Mouse (Mus musculus) lung, embryonic 15.5 days (tissue): ENCODE results near the gene Fam241a. TPM values are rescaled to one million over a fixed set of nuclear protein-coding genes. Genes with fewer than 3 reads are reported as not detected.

Experiments used
- ATAC-seq: fragments of 200-750 bp; cut with Nextera tagmentation; 2 replicates; pipeline ENCODE4 v1.8.0; 2017; ENCODE audit warnings: moderate number of reproducible peaks, borderline replicate concordance; ENCODE audit not compliant: low FRiP score, low TSS enrichment; ENCODE audit errors: extremely low read depth
- H3K27ac ChIP-seq: fragments of 300-500 bp; sonication (generic); 2 replicates; pipeline ENCODE4 v1.5.1; 2015; ENCODE audit warnings: moderate library complexity, mild to moderate bottlenecking, inconsistent platforms
- H3K27me3 ChIP-seq: fragments of 300-500 bp; sonication (generic); 2 replicates; pipeline ENCODE4 v1.6.1; 2015; ENCODE audit warnings: inconsistent platforms
- H3K36me3 ChIP-seq: fragments of 300-500 bp; sonication (generic); 2 replicates; pipeline ENCODE4 v1.6.1; 2015; ENCODE audit warnings: inconsistent platforms
- H3K4me1 ChIP-seq: fragments of 300-500 bp; sonication (generic); 2 replicates; pipeline ENCODE4 v1.6.1; 2015; ENCODE audit warnings: inconsistent platforms
- H3K4me2 ChIP-seq: fragments of 300-500 bp; sonication (generic); 2 replicates; pipeline ENCODE4 v1.6.1; 2015; ENCODE audit warnings: inconsistent platforms, mild to moderate bottlenecking, moderate library complexity
- H3K4me3 ChIP-seq: fragments of 300-500 bp; sonication (generic); 2 replicates; pipeline ENCODE4 v1.5.1; 2015; ENCODE audit warnings: mild to moderate bottlenecking, inconsistent platforms
- H3K9ac ChIP-seq: fragments of 300-500 bp; sonication (generic); 2 replicates; pipeline ENCODE4 v1.6.1; 2015; ENCODE audit warnings: inconsistent platforms
- H3K9me3 ChIP-seq: fragments of 300-500 bp; sonication (generic); 2 replicates; pipeline ENCODE4 v1.6.1; 2016; ENCODE audit warnings: inconsistent platforms
- WGBS: fragments of 180-500 bp; shearing (Covaris S2); methylation state at CpG from one replicate; pipeline ENCODE4 v1.1.7; 2015; 5-methylcytosine and 5-hydroxymethylcytosine counted together
- polyA plus RNA-seq: library from polyadenylated mRNA; unstranded; fragments of >200 nt; fragmentation: Nextera tagmentation; extraction: Ambion mirVana; gene quantifications from 2 replicates; pipeline ENCODE4 v1.2.1, GENCODE M21; 2015

Fam241a gene
- polyA plus RNA-seq, 1 experiment from 2014 or later: 10.4 TPM

- no peak overlapping the region for H3K27ac ChIP-seq
- no peaks in the 10 kb centered on the region for H3K9me3 ChIP-seq
- 91% methylated on average over 10 of the region's 10 CpGs for WGBS
- no peaks in the 10 kb centered on the region; the same call in 1 of the 2 replicates for H3K36me3 ChIP-seq
- no peak for ATAC-seq
- no peaks in the 10 kb centered on the region for H3K27me3 ChIP-seq
- no peak overlapping the region for H3K4me2 ChIP-seq
- no peak overlapping the region for H3K9ac ChIP-seq
- peaks cover 18% of the 10 kb centered on the region for H3K4me1 ChIP-seq
- no peak overlapping the region for H3K4me3 ChIP-seq
Measured at GRCm38 (mm10) chr3:127830183-127830582, 65.9 kb downstream of the Fam241a start.

- no peaks in the 10 kb centered on the region for H3K27me3 ChIP-seq
- 0 out of 2 replicates have a peak overlapping the region, but pooled peaks have one; percentile 3 for H3K4me2 ChIP-seq
- peaks cover 3% of the 10 kb centered on the region; the same call in 1 of the 2 replicates for H3K36me3 ChIP-seq
- no peak overlapping the region for H3K9ac ChIP-seq
- WGBS: 26% methylated on average over 7 of the region's 7 CpGs
- peaks cover 17% of the 10 kb centered on the region for H3K4me1 ChIP-seq
- no peaks in the 10 kb centered on the region for H3K9me3 ChIP-seq
- H3K4me3 ChIP-seq: no peak overlapping the region
- peak overlapping the region; percentile 57 for H3K27ac ChIP-seq
- peak; percentile 87; the same call in 1 of the 2 replicates for ATAC-seq
Measured at GRCm38 (mm10) chr3:127827123-127827522, 69.0 kb downstream of the Fam241a start.

- no peaks in the 10 kb centered on the region for H3K9me3 ChIP-seq
- no peaks in the 10 kb centered on the region for H3K27me3 ChIP-seq
- no peak overlapping the region for H3K9ac ChIP-seq
- H3K4me1 ChIP-seq: peaks cover 17% of the 10 kb centered on the region
- peak overlapping the region; percentile 57 for H3K27ac ChIP-seq
- H3K4me3 ChIP-seq: no peak overlapping the region
- 72% methylated on average over 7 of the region's 7 CpGs for WGBS
- H3K4me2 ChIP-seq: no peak overlapping the region
- ATAC-seq: no peak; the same call in 1 of the 2 replicates
- H3K36me3 ChIP-seq: peaks cover 3% of the 10 kb centered on the region; the same call in 1 of the 2 replicates
Measured at GRCm38 (mm10) chr3:127826503-127826902, 69.6 kb downstream of the Fam241a start.

- ATAC-seq: no peak; the same call in 1 of the 2 replicates
- Histone ChIP-seq H3K27ac (no peak overlapping the region), H3K9me3 (no peaks in the 10 kb centered on the region), H3K27me3 (no peaks in the 10 kb centered on the region), H3K36me3 (peaks cover 8% of the 10 kb centered on the region), H3K4me3 (no peak overlapping the region), H3K4me1 (peaks cover 17% of the 10 kb centered on the region), H3K4me2 (no peak overlapping the region), H3K9ac (no peak overlapping the region)
- 84% methylated on average over 17 of the region's 17 CpGs for WGBS
Measured at GRCm38 (mm10) chr3:127823886-127824863, 71.9 kb downstream of the Fam241a start.

- Histone ChIP-seq H3K36me3 (peaks cover 13% of the 10 kb centered on the region), H3K9ac (no peak overlapping the region), H3K27ac (no peak overlapping the region), H3K4me1 (0 out of 2 replicates have a peak, but pooled peaks cover 5% of the 10 kb centered on the region), H3K9me3 (no peaks in the 10 kb centered on the region), H3K4me3 (no peak overlapping the region), H3K27me3 (no peaks in the 10 kb centered on the region), H3K4me2 (no peak overlapping the region)
- ATAC-seq: no peak
- whole genome bisulfite sequencing: 66% methylated on average over 5 of the region's 5 CpGs
Measured at GRCm38 (mm10) chr3:127821209-127821608, 74.9 kb downstream of the Fam241a start.

- ATAC-seq: no peak
- WGBS: 85% methylated on average over 1 of the region's 1 CpGs
- H3K36me3 ChIP-seq: peaks cover 13% of the 10 kb centered on the region
Measured at GRCm38 (mm10) chr3:127820400-127820799, 75.7 kb downstream of the Fam241a start.

More at GRCm38 (mm10) chr3:127820400-127820799, 75.7 kb downstream of the Fam241a start:
- Histone ChIP-seq H3K27me3 (no peaks in the 10 kb centered on the region), H3K4me1 (0 out of 2 replicates have a peak, but pooled peaks cover 4% of the 10 kb centered on the region), H3K27ac (no peak overlapping the region), H3K4me2 (no peak overlapping the region), H3K4me3 (no peak overlapping the region), H3K9me3 (no peaks in the 10 kb centered on the region), H3K9ac (no peak overlapping the region)

Other genes starting within 250 kb of the Fam241a start
- 1.0 and 1.9 TPM in 2 replicates for gene Alpk1, start 115.8 kb downstream of the Fam241a start, polyA plus RNA-seq
- gene Tifa, start 106.5 kb downstream of the Fam241a start, polyA plus RNA-seq: 4.9 and 6.1 TPM in 2 replicates
- gene Ap1ar, start 58.8 kb downstream of the Fam241a start, polyA plus RNA-seq: 50.9 and 54.8 TPM in 2 replicates